Mouse (Mus musculus) kidney, adult 18-20 months (tissue): Measurements from ENCODE around the gene Adgre1.
"Not testable (repeated sequence)": the region's sequence is repeated elsewhere in the genome, so short reads cannot be mapped to it uniquely, and the experiment has no call there.

ENCODE experiments used
- DNase-seq: peaks from one replicate; pipeline ENCODE4 v3.0.0; 2021

The Adgre1 gene

DNA sequence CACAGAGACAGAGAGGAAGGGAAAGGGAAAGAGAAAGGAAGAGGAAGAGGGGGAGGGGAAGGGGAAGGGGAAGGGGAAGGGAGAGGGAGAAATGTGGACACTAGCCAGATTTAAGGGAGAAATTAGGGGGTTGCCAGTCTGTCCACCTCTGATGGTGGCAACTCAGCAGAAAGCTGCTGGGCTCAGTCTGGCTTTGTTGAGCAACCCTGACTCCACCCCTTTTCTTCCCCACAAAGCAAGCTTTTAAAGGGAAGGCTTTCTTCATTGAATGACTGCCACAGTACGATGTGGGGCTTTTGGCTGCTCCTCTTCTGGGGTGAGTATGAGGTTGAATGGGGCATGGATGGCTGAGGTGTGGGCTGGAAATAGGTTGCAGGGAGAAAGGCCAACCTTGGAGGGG is at the start of gene Adgre1:
Gene Adgre1, plus strand, starts transcription at position 251 of the 400 bp plus-strand sequence.
- DNase-seq: no peak

DNA sequence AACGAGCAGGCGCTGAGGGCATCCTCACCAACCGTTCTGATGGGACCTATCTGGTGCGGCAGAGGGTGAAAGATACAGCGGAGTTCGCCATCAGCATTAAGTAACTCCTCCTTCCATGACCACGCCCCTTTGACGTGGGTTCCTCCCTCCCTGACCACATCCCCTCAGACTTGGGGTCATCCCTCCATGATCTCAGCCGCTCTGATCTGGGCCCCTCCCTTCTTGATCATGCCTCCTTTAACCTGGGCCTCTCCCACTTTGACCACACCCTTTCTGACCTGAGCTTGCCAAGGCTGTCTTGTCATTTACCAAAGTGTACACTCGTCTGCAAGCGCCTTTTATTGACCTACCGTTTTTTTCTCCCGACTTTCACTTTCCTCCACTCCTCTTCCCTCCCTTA is 46.7 kb upstream of the Adgre1 start:
- no peak for DNase-seq

DNA sequence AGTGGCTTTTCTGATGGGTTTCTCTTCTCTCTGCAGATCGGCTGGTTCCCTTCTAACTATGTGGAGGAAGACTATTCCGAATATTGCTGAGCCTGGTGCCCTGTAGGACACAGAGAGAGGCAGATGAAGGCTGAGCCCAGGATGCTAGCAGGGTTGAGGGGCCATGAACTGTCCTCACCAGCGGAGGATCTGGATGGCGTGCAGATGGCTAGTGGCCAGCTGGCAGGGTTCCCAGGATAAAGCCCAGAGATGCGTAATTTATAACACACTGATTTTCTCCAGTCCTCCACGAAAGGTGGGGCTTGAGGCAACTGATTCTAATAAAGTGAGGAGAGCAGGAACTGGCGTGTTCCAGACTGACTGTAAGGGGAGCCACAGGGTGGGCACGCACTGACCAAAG is 30.9 kb upstream of the Adgre1 start:
- peak; percentile 37 for DNase-seq

DNA sequence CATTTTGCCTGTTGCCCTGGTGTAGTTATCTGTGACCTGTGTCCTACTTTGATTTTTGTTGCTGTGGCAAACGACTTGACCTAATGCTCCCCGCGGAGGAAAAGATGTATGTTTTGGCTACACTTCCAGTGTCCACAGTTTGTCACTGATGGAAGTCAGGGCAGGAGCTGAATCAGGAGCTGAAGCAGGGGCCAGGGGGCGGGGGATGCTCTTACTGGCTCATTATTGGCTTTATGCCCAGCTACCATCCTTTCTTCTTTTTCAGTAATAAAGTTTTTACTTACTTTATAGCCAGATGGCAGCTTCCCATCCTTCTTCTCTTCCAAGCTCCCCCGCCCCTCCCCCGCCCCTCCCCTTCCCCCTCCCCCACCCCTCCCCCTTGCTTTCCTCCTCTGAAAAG is 29.5 kb upstream of the Adgre1 start:
- no peak for DNase-seq

DNA sequence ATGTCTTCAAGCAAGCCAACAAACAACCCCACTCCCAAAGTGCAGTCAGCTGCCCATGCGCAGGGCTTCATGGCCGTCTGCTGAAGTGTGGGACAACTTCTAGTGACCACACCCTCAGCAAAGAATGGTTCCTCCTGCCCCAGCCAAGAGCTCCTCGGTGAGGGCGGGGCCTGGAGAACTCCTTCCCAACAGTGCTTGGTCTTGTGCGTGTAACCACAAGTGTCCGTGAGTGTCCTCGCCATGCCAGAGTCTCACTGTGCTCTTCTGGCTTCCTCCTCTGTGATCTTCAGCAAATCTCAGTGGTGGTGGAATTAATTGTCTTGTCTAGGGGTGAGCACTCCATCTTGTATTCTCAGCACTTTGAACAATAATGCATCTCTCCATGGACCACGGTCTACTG is 27.5 kb upstream of the Adgre1 start:
- DNase-seq: no peak

DNA sequence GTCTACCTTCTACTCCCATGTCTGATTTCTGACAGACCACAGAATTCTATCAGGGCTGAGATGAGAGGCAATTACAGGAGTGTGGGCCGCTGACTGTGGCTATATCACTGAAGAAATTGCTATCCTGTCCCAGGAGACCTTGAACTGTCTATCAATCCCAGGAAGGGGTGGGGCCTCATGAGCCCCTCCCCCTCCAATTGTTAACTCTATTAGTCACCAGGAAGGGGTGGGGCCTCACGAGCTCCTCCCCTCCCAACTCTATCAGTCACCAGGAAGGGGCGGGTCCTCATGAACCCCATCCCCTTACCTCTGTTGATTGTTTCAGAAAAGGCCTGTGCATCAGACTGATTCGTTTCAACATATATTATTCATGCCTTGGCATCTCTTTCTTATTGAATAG is 26.2 kb upstream of the Adgre1 start:
- DNase-seq: no peak

DNA sequence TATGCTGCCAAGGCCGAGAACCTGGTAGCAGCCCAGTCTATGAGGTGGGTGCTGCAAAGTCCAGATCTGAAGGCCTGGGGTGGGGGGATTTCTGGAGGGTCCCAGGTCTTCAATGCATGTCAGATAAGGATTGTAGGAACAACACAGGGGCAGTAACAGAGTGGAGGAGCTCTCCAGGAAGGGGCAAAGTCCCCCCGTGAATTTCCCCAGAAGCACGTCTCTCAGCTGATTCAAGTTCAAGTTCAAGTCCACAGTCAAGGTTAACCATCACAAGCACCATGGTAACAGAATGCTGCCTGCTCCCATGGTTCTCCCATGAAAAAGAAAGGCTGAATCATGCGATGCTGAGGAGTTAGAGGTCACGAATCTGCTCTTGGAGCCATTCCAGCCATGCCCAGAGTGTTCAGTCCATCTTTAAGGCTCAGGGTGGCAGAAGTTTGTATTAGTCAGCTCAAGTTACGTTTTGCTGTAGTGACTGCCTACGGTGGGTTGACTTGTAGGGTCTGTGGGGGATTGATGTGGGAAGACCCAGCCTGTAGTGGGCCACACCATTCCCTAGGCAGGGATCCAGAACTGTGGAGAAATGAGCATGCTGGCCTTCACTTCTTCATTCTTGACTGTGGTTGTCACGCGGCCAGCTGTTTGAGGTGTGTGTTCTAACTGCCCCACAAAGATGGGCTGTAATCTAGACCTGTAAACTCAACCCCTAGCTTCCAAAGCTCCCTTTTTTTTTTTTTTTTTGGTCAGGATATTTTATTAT is 24.3 kb upstream of the Adgre1 start:
- DNase-seq: no peak

DNA sequence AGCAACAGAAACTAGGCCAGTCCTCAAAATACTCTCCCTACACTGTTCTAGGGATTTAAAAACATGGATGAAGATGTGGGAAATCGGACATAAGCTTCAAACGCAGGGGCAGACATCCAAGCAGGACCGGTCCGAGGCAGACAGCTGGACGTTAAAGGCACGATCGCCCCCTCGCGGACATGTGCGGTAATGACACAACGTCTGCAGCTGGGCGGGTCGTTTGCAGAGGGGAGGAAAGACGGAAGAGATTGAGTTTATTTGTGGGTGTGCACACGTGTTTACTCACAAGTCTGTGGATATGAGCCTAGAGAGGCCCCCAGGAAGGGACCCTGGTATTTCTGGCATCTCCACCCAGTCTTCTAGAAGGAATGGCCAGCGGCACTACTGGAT is 23.7 kb upstream of the Adgre1 start:
- peak; percentile 85 for DNase-seq

DNA sequence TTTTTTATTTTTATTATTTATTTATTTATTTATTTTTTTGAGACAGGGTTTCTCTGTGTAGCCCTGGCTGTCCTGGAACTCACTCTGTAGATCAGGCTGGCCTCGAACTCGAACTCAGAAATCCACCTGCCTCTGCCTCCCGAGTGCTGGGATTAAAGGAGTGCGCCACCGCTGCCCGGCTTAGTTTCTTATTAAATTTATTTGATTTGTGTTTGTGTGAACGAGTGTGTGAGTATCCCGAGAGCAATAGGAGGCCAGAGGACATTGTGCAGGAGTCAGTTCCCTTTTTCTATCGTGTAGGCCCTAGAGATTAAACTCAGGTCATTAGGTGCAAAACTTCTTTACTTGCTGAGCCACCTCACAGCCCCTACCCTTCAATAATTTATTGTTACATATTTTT is 23.3 kb upstream of the Adgre1 start:
- DNase-seq: not testable (repeated sequence)

DNA sequence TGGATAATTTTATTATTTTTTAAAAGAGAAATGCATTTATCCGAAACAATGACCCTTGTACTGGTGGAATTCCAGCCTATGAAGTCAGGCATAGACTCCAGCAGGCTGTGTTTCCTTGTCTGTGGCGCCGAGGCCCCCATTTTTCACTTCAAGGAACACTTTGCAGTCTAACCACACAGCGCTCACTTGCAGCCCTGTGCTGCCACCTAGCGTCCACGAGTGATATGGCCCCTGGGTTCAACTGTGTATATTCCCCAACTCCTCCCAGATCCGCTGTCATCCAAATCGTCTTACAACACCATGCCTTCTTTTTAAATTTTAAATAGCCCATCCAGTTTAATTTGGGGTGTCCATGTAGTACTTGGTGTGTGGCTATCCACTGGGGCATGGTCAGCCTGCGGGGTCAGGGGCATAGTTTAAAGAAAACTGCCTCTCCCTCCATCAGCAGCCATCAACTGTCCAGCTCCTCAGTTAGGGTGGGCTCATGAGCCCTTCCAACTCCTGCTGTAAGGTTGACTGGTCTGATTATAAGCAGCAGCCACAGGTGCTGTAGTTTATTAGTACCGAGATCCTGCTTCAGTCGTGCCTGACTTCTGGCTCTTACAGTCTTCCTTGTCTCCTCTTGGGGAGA is 22.7 kb upstream of the Adgre1 start:
- peak; percentile 89 for DNase-seq

DNA sequence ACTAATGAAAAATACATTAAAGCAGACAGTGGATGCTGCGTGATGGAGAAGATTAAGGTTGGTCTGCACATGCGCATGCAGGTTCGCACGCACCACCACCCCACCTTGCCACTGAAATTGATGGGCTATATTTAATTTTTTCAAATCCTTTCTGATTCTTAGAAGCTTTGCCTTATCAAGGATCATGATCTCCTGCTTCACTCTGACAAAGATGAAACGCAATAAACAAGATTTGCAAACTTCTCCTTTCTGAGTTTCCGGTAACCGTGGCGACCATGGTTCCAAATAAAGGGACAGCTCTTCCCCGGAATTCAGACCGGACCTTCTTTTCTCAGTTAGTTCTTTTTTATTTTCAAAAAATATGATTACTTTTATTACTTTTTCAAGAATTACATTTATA is 20.5 kb upstream of the Adgre1 start:
- DNase-seq: no peak

DNA sequence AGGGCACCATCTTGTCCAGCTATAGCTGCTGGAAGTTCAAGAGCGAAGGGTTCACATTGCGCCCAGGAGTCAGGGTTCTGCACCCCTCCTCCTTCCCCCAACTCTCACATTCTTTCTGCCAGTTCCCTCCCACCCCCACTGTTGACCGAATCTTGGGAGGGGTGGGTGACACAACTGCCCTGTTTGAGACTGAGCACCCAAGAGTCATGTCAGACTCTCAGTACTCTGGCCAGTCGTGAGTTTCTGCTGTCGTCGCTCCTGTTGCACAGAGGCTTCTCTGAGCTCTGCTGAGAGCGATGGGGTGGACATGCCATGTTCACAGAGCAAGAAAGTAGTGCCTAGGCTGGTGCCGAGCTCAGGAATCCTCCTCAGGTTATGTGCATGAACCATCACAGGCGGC is 19.2 kb upstream of the Adgre1 start:
- DNase-seq: no peak

DNA sequence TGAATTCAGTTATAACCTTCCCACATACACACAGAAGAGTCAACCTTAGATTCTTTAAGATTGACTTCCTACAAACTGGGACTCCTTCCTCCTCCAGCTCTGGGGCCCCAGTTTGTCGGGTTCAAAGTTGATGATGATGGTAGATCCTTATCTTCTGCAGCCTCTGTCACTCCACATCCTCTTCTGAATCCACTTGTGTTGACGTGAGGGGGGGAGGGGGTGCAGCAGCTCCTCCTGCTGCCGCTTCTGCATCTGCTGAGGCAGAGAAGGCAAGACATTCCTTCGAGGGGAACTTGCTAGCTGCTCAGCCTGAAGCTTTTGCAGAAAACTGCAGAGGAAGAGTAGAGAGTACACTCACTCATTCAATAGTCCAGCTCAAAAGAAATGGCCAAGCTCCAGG is 16.9 kb upstream of the Adgre1 start:
- no peak for DNase-seq

DNA sequence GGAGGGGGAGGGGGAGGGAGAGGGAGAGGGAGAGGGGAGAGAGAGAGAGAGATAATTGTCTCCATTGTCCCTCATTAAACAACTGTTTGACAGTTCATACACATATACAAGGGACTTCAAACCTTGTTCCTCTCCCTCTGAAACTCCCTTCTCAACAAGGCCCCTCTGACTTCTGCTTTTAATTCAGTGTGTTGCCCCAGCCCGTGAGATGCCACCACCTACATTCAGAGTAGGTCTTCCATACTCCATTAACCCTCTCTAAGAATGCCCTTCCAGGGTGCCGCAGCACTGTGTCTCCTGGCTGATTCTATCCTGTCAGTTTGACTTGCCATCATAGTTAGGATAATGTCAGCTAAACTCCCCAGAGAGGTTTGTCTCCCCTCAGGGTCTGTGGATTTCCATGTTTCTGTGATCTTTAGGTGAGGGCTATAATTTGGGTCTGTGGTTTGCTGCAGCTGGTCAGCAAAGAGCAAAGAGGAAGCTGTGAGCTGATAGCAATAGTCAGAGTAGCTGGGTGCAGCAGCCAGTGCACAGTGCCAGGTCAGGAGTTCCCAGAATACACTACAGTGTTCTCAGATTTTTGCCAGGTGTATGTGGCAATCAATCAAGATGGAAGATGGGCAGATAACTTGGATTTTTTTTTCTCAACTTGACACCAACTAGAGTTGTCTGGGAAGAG is 14.3 kb upstream of the Adgre1 start:
- DNase-seq: no peak

DNA sequence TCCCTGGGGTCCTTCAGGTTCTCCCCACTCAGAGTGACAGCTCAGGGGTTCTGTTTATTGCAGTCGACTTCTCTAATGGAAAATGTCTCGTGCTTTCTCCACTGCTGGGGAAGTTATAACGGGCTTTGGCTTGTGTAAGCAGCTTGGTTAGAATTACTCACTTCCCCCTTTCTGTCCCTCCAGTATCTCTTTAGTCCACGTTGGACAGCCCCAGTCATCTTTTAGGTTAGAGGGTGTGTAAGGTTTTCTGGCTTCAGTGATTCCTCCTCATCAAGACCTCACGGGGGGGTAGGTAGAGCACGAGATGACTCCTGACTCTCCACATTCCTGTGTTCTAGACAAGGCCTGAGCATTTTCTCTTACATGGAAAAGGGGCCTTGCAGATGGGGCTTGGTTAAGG is 11.5 kb upstream of the Adgre1 start:
- no peak for DNase-seq

DNA sequence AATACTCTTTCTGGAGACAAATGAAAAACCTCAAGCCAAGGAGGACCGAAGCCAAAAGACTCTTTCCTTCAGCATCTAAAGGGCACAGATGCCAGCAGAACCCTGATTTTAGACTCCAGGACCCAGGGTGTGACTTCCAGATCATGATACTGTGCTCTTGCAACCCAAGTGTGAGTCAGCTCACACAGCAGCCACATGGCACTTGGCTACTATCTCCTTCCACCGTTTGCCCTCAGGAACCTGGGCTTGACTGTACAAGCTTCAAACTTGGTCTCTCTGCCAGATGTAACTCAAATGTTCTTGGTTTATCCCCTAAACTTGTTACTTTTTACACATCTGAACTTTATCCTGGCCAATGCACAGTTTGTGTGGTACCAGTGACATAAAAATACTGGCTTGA is 10.7 kb upstream of the Adgre1 start:
- DNase-seq: no peak

DNA sequence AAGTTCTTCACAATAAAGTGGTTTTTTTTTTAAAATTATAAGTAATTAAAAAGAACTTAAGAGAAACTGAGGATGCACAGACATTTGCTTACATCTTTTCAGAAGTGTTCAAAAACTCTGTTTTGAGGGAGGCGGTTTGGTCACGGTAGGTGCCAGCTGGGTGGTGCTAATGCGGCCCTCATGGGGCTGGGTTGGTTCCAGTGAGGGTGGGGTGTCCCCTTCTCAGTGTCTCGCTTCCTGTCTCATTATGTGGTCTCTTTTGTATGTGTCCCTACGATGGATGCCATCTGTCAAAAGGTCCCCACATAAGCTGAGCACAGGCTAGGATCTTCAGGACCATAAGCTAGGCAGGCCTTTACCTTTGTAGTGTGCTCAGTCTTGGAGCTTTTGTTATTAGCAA is 9.4 kb upstream of the Adgre1 start:
- DNase-seq: no peak

DNA sequence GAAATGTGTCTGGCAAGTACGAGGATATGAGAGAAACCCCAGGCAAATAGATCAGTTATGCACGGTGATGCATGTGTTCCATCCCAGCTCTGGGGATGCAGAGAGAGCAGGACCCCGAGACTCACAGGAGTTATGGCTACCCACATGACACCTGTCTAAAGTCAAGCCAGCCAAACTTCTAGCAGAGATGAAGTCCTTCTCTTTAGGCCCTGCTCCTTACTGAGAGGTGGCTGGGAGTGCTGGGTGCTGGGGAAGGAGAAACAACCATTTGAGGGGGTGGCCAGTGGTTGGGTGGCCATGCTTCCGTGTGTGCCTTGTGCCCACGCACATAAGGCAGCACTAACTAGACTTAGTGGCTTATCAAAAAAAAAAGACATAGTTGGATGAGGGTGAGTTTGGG is 8.3 kb upstream of the Adgre1 start:
- DNase-seq: no peak

DNA sequence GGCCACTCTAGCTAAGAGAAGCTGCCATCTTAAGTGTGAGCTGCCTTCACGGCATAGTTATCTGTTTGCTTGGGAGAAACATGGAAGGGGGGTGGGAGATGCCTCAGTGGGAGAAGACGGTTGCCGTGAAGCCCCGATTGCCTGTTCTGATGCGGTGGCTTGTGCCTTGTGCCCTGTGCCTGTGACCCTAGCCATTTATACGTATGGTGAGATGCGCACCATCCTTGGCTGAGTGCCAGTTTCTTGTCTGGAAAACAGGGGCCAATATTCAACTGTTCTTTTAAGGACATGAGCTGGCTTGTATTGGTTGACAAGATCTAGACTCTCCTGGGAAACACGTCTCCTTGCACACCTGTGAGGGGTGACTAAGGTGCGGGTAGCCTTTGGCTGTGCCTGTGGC is 7.4 kb upstream of the Adgre1 start:
- no peak for DNase-seq

DNA sequence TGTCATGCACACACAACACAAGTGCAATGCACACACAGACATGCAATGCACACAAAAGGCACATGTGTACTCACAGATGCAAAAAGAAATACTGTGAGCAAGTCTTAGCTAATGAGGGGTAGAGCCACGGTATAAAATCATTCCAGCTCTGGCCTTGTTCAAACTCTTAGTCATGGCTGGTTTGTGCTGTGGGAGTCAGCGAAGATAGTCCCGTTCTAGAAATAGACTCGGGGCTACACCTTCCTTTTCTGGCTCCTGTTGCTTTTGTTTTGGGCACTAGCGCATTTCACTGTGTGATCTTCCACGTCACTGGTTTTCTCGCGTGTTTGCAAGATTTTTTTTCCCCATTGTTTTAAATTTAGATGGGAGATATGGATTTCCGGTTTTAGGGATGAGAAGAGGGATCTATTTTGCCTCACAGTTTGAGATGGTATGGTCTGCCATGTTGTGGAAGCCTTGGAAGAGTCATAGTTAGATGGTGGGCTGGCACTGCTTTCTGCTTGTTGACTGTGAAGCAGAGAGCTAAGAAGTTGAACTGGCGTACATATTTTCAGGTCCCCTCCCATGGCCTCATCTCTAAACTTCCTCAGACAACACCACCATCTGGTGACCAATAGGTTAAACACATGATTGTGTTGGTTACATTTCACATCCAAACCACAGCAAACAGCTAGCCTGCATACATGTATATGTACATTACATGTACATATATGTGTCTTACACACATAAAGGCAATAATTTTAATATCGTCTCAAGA is 1.2 kb downstream of the Adgre1 start:
- no peak for DNase-seq
